In the genomic region with DNA sequence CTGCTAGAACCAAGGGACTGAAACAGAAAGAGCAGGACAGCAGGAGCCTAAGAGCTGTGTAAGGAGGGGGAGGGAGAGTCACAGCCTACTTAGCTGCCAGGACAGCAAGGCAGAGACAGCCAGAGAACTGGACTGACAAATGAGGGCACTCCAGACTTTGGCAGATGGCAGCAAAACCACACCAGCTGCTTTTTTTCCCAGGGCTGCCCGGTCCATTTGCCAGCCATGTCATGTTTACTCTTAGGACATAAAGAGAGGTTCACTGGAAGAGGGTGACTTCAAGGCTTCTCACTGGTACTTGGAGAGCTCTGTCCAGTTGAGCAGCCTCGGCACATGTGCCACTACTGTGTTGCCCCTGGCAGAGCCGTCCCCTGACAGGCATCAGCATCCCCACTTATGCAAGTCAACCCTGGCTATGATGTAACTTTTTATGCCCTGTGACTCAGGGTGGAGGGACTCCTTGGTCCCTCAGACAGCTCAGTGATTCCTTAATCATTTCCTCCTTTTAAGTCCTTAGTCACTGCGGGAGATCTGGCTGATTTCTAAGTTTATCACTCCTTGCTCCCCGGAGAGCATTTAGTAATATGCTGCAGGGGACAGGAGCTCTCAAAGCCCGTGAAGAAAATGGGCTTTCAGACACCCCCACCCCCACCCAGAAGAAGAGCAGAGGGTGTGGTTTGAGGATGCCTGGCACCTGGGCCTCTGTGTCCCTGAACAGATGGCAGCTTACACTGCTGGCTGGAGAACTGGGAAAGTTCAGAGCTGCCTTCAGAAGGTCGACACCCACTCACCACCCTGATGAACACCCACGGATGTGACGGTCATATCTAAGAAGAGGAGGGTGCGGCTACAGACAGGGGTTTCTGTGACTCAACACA, we compare ENCODE assay signal across 9 mouse cellular contexts. TPM values are rescaled to one million over a fixed set of nuclear protein-coding genes. Genes with fewer than 3 reads are reported as not detected.
DNase-seq lines count a peak whose midpoint lies in the region; ATAC-seq lines count a peak whose summit lies in the region.
"Had no signal": no experiment of that assay in that cellular context is flagged by ENCODE, and none has a peak within 500 bp of the region (broad histone marks: within the 10 kb centered on the region; RNA-seq: fewer than 3 reads in every experiment).

No protein-coding gene starts in this region.

- no peak overlapping the region for H3K4me2 ChIP-seq in hindbrain, embryonic 11.5 days (replicated peaks; ENCODE audit: low read depth, low read length)
- H3K4me2 ChIP-seq in midbrain, embryonic 15.5 days, result no peak overlapping the region

- no peak overlapping the region for H3K27ac ChIP-seq in hindbrain, embryonic 11.5 days (ENCODE audit: low read depth, low read length)
- no peak overlapping the region; the same call in 1 of the 2 replicates for H3K27ac ChIP-seq in hindbrain, embryonic 10.5 days
- H3K27ac ChIP-seq in midbrain, embryonic 15.5 days, result no peak overlapping the region

- intact Hi-C loops in heart, postnatal 25 days (cut with DNase I), result no loop called here

- no peaks in the 10 kb centered on the region for H3K36me3 ChIP-seq in hindbrain, embryonic 11.5 days (ENCODE audit: control insufficient read depth, insufficient read depth, low read length)
- H3K36me3 ChIP-seq in hindbrain, embryonic 10.5 days, result no peaks in the 10 kb centered on the region
- H3K36me3 ChIP-seq in midbrain, embryonic 15.5 days (replicated peaks), result no peaks in the 10 kb centered on the region

- no peaks in the 10 kb centered on the region for H3K9me3 ChIP-seq in hindbrain, embryonic 11.5 days (ENCODE audit: control insufficient read depth, low read length)
- no peaks in the 10 kb centered on the region for H3K9me3 ChIP-seq in hindbrain, embryonic 10.5 days
- H3K9me3 ChIP-seq in midbrain, embryonic 15.5 days, result no peaks in the 10 kb centered on the region

- 44% methylated on average over 10 of the region's 10 CpGs for WGBS in hindbrain, embryonic 11.5 days
- 45% methylated on average over 10 of the region's 10 CpGs for WGBS in hindbrain, embryonic 10.5 days
- WGBS in midbrain, embryonic 15.5 days, result 34% methylated on average over 10 of the region's 10 CpGs

- H3K27me3 ChIP-seq in hindbrain, embryonic 11.5 days (ENCODE audit: control insufficient read depth, insufficient read depth, low read length), result no peaks in the 10 kb centered on the region
- H3K27me3 ChIP-seq in hindbrain, embryonic 10.5 days (ENCODE audit: insufficient read depth, poor library complexity, severe bottlenecking), result no peaks in the 10 kb centered on the region
- no peaks in the 10 kb centered on the region for H3K27me3 ChIP-seq in midbrain, embryonic 15.5 days (replicated peaks)

- DNase-seq in hindbrain, embryonic 11.5 days (ENCODE audit: low spot score), result peak; percentile 25
- no peak for DNase-seq in hindbrain, embryonic 10.5 days (ENCODE audit: low spot score)
- peak; percentile 82 for DNase-seq in Muller cell, postnatal 12 days (ENCODE audit: inconsistent ontology term)
- peak; percentile 65 to 74 for DNase-seq in cerebellum, postnatal 25 days
- no peak for DNase-seq in kidney, postnatal 10 days
- DNase-seq in heart, postnatal 25 days (ENCODE audit: low spot score), result no peak
- DNase-seq in frontal cortex, postnatal 10 days (ENCODE audit: low spot score in 2 of 2), result no peak

- ATAC-seq in hindbrain, embryonic 11.5 days (ENCODE audit: low FRiP score), result peak; percentile 45; the same call in 1 of the 2 replicates
- peak; percentile 62 for ATAC-seq in midbrain, embryonic 15.5 days (replicated peaks)

- no peaks in the 10 kb centered on the region; the same call in 1 of the 2 replicates for H3K4me1 ChIP-seq in hindbrain, embryonic 11.5 days (replicated peaks; ENCODE audit: control insufficient read depth, insufficient read depth, low read length)
- peaks cover 15% of the 10 kb centered on the region for H3K4me1 ChIP-seq in hindbrain, embryonic 10.5 days (replicated peaks)
- H3K4me1 ChIP-seq in midbrain, embryonic 15.5 days, result peaks cover 3% of the 10 kb centered on the region; the same call in 1 of the 2 replicates

- no peak overlapping the region for H3K4me3 ChIP-seq in hindbrain, embryonic 11.5 days (ENCODE audit: low read depth, low read length)
- no peak overlapping the region for H3K4me3 ChIP-seq in hindbrain, embryonic 10.5 days
- H3K4me3 ChIP-seq in midbrain, embryonic 15.5 days, result no peak overlapping the region

- H3K9ac ChIP-seq in hindbrain, embryonic 11.5 days (ENCODE audit: low read depth, low read length), result no peak overlapping the region
- H3K9ac ChIP-seq in midbrain, embryonic 15.5 days, result no peak overlapping the region

RNA-seq across cellular contexts. Expression of a gene that starts 23.6 kb away (rescaled TPM):
- 2.2 and 2.6 TPM in 2 replicates for polyA plus RNA-seq in hindbrain, embryonic 11.5 days (2014; fragmentation: Nextera tagmentation; extraction: Ambion mirVana)
- polyA plus RNA-seq in hindbrain, embryonic 10.5 days (2016; fragmentation: Nextera tagmentation; extraction: Ambion mirVana), result 1.0 and 1.1 TPM in 2 replicates
- 0.49 and 0.81 TPM in 2 replicates for polyA plus RNA-seq in midbrain, embryonic 15.5 days (2015; fragmentation: Nextera tagmentation; extraction: Ambion mirVana)
- not detected for total RNA-seq in heart, postnatal 25 days (2021)
- total RNA-seq: liver, adult 2 months had no signal
- polyA plus RNA-seq: liver, adult 2 months had no signal

RNA-seq across cellular contexts. Expression of a gene that starts 41.5 kb away (rescaled TPM):
- not detected in 2 replicates for polyA plus RNA-seq in hindbrain, embryonic 11.5 days (2014; fragmentation: Nextera tagmentation; extraction: Ambion mirVana)
- polyA plus RNA-seq in hindbrain, embryonic 10.5 days (2016; fragmentation: Nextera tagmentation; extraction: Ambion mirVana), result 0.10 and 0.11 TPM in 2 replicates
- 0.09 TPM in 1 of 2 replicates, not detected in the other for polyA plus RNA-seq in midbrain, embryonic 15.5 days (2015; fragmentation: Nextera tagmentation; extraction: Ambion mirVana)
- not detected for total RNA-seq in heart, postnatal 25 days (2021)
- total RNA-seq: liver, adult 2 months had no signal
- polyA plus RNA-seq: liver, adult 2 months had no signal

Comparison
In these comparisons a context has a peak if more than half of its experiments do, and no peak if none do; other contexts are left out.
1. DNase-seq: peak in hindbrain, embryonic 11.5 days (single experiment), Muller cell, postnatal 12 days (single experiment) and cerebellum, postnatal 25 days (2 of 2); none in hindbrain, embryonic 10.5 days (single experiment), kidney, postnatal 10 days (single experiment), heart, postnatal 25 days (single experiment) and frontal cortex, postnatal 10 days (0 of 2).